Mouse (Mus musculus) CH12.LX (cell line): Measurements from ENCODE around the gene Snx5.

Source experiments
- MYC ChIP-seq: IDR thresholded peaks from 2 replicates; pipeline ENCODE4 v1.6.1; 2011; ENCODE audit warnings: low read depth, mild to moderate bottlenecking, improper control_type of control experiment, low read length
- RAD21 ChIP-seq: IDR thresholded peaks from 2 replicates; pipeline ENCODE4 v1.6.1; 2011; ENCODE audit warnings: low read depth, mild to moderate bottlenecking, low read length, improper control_type of control experiment, moderate library complexity
- UBTF ChIP-seq: IDR thresholded peaks from 2 replicates; pipeline ENCODE4 v1.6.1; 2012; ENCODE audit warnings: low read depth, mild to moderate bottlenecking, inconsistent platforms, low read length, improper control_type of control experiment, moderate library complexity

DNA sequence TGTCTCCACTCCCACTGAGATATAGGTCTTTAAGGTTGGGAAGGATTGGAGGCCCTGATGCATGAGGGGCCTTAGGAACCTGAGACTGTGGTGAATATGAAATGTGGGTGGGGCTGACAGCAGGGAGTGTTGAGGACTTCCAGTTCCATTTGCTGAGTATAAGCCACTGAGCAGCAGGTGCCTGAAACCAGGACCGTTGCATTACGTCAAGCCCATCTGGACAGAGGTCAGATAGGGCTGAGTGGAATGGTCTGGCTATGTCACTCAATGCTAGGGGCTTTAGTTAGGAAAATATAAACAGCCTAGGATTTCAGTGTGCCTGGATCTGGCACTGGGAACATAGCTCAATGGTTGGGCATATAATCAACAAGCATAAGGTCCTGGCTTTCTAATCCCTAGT is 24.4 kb downstream of the Snx5 start:
- TF ChIP-seq MYC (peak; percentile 64; the same call in 1 of the 2 replicates), UBTF (no peak), RAD21 (no peak)
